Mouse (Mus musculus): Measurements from ENCODE around the gene Ntm. TPM values are rescaled to one million over a fixed set of nuclear protein-coding genes. Genes with fewer than 3 reads are reported as not detected.

The Ntm gene
- total and polyA plus RNA-seq, 2 experiments from 2014 or later, result 162 to 235 TPM

DNA sequence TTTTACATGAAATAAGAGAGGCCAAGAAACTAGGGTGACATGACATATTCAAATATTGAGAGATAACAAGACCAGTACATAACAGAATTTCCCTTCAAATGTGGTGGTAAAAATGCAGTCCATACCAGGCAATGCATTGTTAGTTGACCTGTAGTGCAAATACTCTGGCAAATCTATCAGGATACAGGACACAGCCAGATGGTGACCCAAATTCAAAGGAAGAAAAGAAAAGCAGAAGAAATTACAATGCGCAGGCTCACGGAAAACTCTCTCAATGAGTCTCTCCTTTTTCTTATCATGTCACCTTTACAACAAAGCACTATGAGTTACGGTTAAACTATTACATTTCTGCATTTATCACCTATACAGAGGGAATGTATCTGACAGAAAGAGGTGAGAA lies 664.6 kb downstream of the Ntm start:
- Histone ChIP-seq H3K4me3 (ENCODE audit: low read depth, low read length) (no peak overlapping the region), H3K9ac (no peak overlapping the region), H3K4me2 (ENCODE audit: low read depth) (no peak overlapping the region), H3K4me1 (ENCODE audit: insufficient read depth) (peaks cover 3% of the 10 kb centered on the region; the same call in 1 of the 2 replicates), H3K27me3 (ENCODE audit: insufficient read depth, low read length) (no peaks in the 10 kb centered on the region), H3K36me3 (ENCODE audit: insufficient read depth) (no peaks in the 10 kb centered on the region), H3K27ac (ENCODE audit: low read depth, low read length) (no peak overlapping the region), H3K9me3 (ENCODE audit: low read length) (no peaks in the 10 kb centered on the region)
- DNase-seq (no peak), ATAC-seq (no peak)
- no peak for TF ChIP-seq CTCF (IDR thresholded peaks at IDR 0.05; ENCODE audit: low read depth)
- 76% methylated on average over 3 of the region's 3 CpGs for WGBS

- TF ChIP-seq CTCF (IDR thresholded peaks at IDR 0.05; ENCODE audit: low read depth), result no peak
- Histone ChIP-seq H3K27me3 (ENCODE audit: insufficient read depth, low read length) (no peaks in the 10 kb centered on the region), H3K4me1 (ENCODE audit: insufficient read depth) (peaks cover 3% of the 10 kb centered on the region; the same call in 1 of the 2 replicates), H3K36me3 (ENCODE audit: insufficient read depth) (no peaks in the 10 kb centered on the region), H3K4me2 (ENCODE audit: low read depth) (no peak overlapping the region), H3K9me3 (ENCODE audit: low read length) (no peaks in the 10 kb centered on the region), H3K9ac (no peak overlapping the region), H3K27ac (ENCODE audit: low read depth, low read length) (no peak overlapping the region), H3K4me3 (ENCODE audit: low read depth, low read length) (no peak overlapping the region)
- peak; percentile 51; the same call in 1 of the 2 replicates for ATAC-seq
- 78% methylated on average over 3 of the region's 3 CpGs for WGBS
- DNase-seq, result peak; percentile 16
These were observed 666.2 kb downstream of the Ntm start for GRCm38 (mm10) chr9:29296752-29297151.

GRCm38 (mm10) chr9:29288003-29288704 lies 674.8 kb downstream of the Ntm start:
- H3K9ac ChIP-seq, result no peak overlapping the region
- no peak for ATAC-seq
- no peak overlapping the region for H3K27ac ChIP-seq (ENCODE audit: low read depth, low read length)
- no peaks in the 10 kb centered on the region for H3K36me3 ChIP-seq (ENCODE audit: insufficient read depth)
- WGBS, result 85% methylated on average over 7 of the region's 7 CpGs
- no peaks in the 10 kb centered on the region for H3K27me3 ChIP-seq (ENCODE audit: insufficient read depth, low read length)
- H3K4me2 ChIP-seq (ENCODE audit: low read depth), result no peak overlapping the region
- no peak for DNase-seq
- no peak overlapping the region for H3K4me3 ChIP-seq (ENCODE audit: low read depth, low read length)
- H3K4me1 ChIP-seq (ENCODE audit: insufficient read depth), result no peaks in the 10 kb centered on the region
- H3K9me3 ChIP-seq (ENCODE audit: low read length), result no peaks in the 10 kb centered on the region
- TF ChIP-seq CTCF (IDR thresholded peaks at IDR 0.05; ENCODE audit: low read depth), result no peak

GRCm38 (mm10) chr9:29285144-29285543 lies 677.8 kb downstream of the Ntm start:
- no peaks in the 10 kb centered on the region for H3K9me3 ChIP-seq (ENCODE audit: low read length)
- H3K27me3 ChIP-seq (ENCODE audit: insufficient read depth, low read length), result no peaks in the 10 kb centered on the region
- H3K4me1 ChIP-seq (ENCODE audit: insufficient read depth), result no peaks in the 10 kb centered on the region
- no peak overlapping the region for H3K9ac ChIP-seq
- TF ChIP-seq CTCF (IDR thresholded peaks at IDR 0.05; ENCODE audit: low read depth), result no peak
- ATAC-seq, result no peak
- H3K36me3 ChIP-seq (ENCODE audit: insufficient read depth), result no peaks in the 10 kb centered on the region
- H3K4me3 ChIP-seq (ENCODE audit: low read depth, low read length), result no peak overlapping the region
- DNase-seq, result no peak
- H3K27ac ChIP-seq (ENCODE audit: low read depth, low read length), result no peak overlapping the region
- no peak overlapping the region for H3K4me2 ChIP-seq (ENCODE audit: low read depth)

- no peaks in the 10 kb centered on the region for H3K27me3 ChIP-seq (ENCODE audit: insufficient read depth, low read length)
- no peaks in the 10 kb centered on the region for H3K36me3 ChIP-seq (ENCODE audit: insufficient read depth)
- no peak overlapping the region for H3K4me3 ChIP-seq (ENCODE audit: low read depth, low read length)
- H3K27ac ChIP-seq (ENCODE audit: low read depth, low read length), result no peak overlapping the region
- no peak overlapping the region for H3K9ac ChIP-seq
- no peaks in the 10 kb centered on the region for H3K9me3 ChIP-seq (ENCODE audit: low read length)
- no peaks in the 10 kb centered on the region for H3K4me1 ChIP-seq (ENCODE audit: insufficient read depth)
- WGBS, result 85% methylated on average over 3 of the region's 3 CpGs
- no peak overlapping the region for H3K4me2 ChIP-seq (ENCODE audit: low read depth)
- DNase-seq (no peak), ATAC-seq (no peak)
- no peak for TF ChIP-seq CTCF (IDR thresholded peaks at IDR 0.05; ENCODE audit: low read depth)
These were observed 690.1 kb downstream of the Ntm start for GRCm38 (mm10) chr9:29272861-29273260.

DNA sequence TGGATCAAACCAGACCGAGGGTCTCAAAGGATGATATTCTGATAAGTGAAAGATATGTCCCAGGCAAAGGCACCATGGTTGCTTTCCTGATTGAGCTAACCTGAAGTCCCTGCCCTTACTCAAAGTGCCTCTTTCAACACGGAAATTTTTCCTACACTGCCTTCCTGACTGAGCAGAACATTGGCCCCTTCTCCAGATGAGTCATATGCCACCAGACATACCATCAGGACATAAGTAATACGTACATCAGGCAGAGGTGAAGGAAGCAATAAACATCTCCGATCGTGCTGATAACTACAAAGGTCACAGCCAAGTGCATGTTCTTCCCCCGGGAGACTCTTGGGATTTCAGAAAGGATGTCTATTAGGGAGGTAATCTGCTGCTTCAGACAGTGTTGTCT lies 693.0 kb downstream of the Ntm start:
- Histone ChIP-seq H3K36me3 (ENCODE audit: insufficient read depth) (no peaks in the 10 kb centered on the region), H3K4me2 (ENCODE audit: low read depth) (no peak overlapping the region), H3K9ac (no peak overlapping the region), H3K27me3 (ENCODE audit: insufficient read depth, low read length) (no peaks in the 10 kb centered on the region), H3K4me3 (ENCODE audit: low read depth, low read length) (no peak overlapping the region), H3K4me1 (ENCODE audit: insufficient read depth) (no peaks in the 10 kb centered on the region), H3K27ac (ENCODE audit: low read depth, low read length) (no peak overlapping the region), H3K9me3 (ENCODE audit: low read length) (no peaks in the 10 kb centered on the region)
- no peak for TF ChIP-seq CTCF (IDR thresholded peaks at IDR 0.05; ENCODE audit: low read depth)
- DNase-seq (no peak), ATAC-seq (no peak)
- WGBS, result 90% methylated on average over 6 of the region's 6 CpGs

GRCm38 (mm10) chr9:29269277-29269646 lies 693.7 kb downstream of the Ntm start:
- Histone ChIP-seq H3K27ac (ENCODE audit: low read depth, low read length) (no peak overlapping the region), H3K4me2 (ENCODE audit: low read depth) (no peak overlapping the region), H3K4me3 (ENCODE audit: low read depth, low read length) (no peak overlapping the region), H3K9me3 (ENCODE audit: low read length) (no peaks in the 10 kb centered on the region), H3K27me3 (ENCODE audit: insufficient read depth, low read length) (no peaks in the 10 kb centered on the region), H3K4me1 (ENCODE audit: insufficient read depth) (no peaks in the 10 kb centered on the region), H3K9ac (no peak overlapping the region), H3K36me3 (ENCODE audit: insufficient read depth) (no peaks in the 10 kb centered on the region)
- WGBS, result 87% methylated on average over 2 of the region's 2 CpGs
- ATAC-seq, result no peak
- no peak for TF ChIP-seq CTCF (IDR thresholded peaks at IDR 0.05; ENCODE audit: low read depth)
- DNase-seq, result no peak
